ENCODE assay signal across 11 mouse cellular contexts in genomic region chr3:130576683-130577082, GRCm38 (mm10). TPM values are rescaled to one million over a fixed set of nuclear protein-coding genes. Genes with fewer than 3 reads are reported as not detected.
A peak's percentile ranks its signal among the peaks of the same experiment; 100 is the strongest.
DNase-seq lines count a peak whose midpoint lies in the region; ATAC-seq lines count a peak whose summit lies in the region.
"Had no signal": no experiment of that assay in that cellular context is flagged by ENCODE, and none has a peak within 500 bp of the region (broad histone marks: within the 10 kb centered on the region; RNA-seq: fewer than 3 reads in every experiment).

No protein-coding gene starts in this region.

- peak; percentile 23 for DNase-seq in CD4-positive, CD25-positive, alpha-beta regulatory T cell, adult 2 months (ENCODE audit: low read depth, low spot score)
- peak; percentile 46 to 48 for DNase-seq in layer of hippocampus, postnatal 10 days (ENCODE audit: low spot score in 2 of 2)
- DNase-seq in layer of hippocampus, postnatal 36 days = no peak
- DNase-seq in c-Kit-negative CD71-positive TER-119-positive erythroid progenitor cells, embryonic 14.5 days (ENCODE audit: low read depth, low spot score) = peak; percentile 3
- DNase-seq in natural killer cell, adult 2 months (ENCODE audit: low spot score in 2 of 2) = no peak
- no peak for DNase-seq in heart, adult 8-10 months (ENCODE audit: low spot score)

- no peak for ATAC-seq in CD4-positive, CD25-positive, alpha-beta regulatory T cell, adult 4 months
- ATAC-seq in megakaryocyte progenitor cell, adult 5-6 weeks (replicated peaks; ENCODE audit: poor library complexity) = peak; percentile 89

RNA-seq across cellular contexts. Expression of gene Etnppl, which starts 40.6 kb away (rescaled TPM):
- not detected for polyA plus RNA-seq in CD4-positive, CD25-positive, alpha-beta regulatory T cell, adult 4 months (2017; shearing (Covaris generic))
- under 1 TPM; 0.27 to 0.38 TPM for total RNA-seq in layer of hippocampus, postnatal 10 days (2021)
- total RNA-seq in layer of hippocampus, postnatal 36 days (2021) = 1 to 10 TPM; 5.6 to 5.8 TPM
- not detected in 2 replicates for total RNA-seq in megakaryocyte progenitor cell, adult 5-6 weeks (2015)
- total RNA-seq in megakaryocyte progenitor cell, adult 5-6 weeks (2017) = not detected in 2 replicates
- total RNA-seq in heart, adult 8-10 months (2022) = not detected
- total RNA-seq: heart, adult 18-20 months had no signal
- polyA plus RNA-seq: lung, embryonic 16.5 days; stomach, embryonic 16.5 days had no signal

Comparison
In these comparisons a context has a peak if more than half of its experiments do, and no peak if none do; other contexts are left out.
1. DNase-seq: peak in CD4-positive, CD25-positive, alpha-beta regulatory T cell, adult 2 months (single experiment), layer of hippocampus, postnatal 10 days (2 of 2) and c-Kit-negative CD71-positive TER-119-positive erythroid progenitor cells, embryonic 14.5 days (single experiment); none in layer of hippocampus, postnatal 36 days (0 of 2), natural killer cell, adult 2 months (0 of 2) and heart, adult 8-10 months (single experiment).
2. RNA of gene Etnppl, which starts 40.6 kb away (total RNA-seq): 5.6 to 5.8 TPM in layer of hippocampus, postnatal 36 days; 0.27 to 0.38 TPM in layer of hippocampus, postnatal 10 days, not detected in megakaryocyte progenitor cell, adult 5-6 weeks and not detected in heart, adult 8-10 months; every median in the first group is over 4 times any median in the second.